Mouse (Mus musculus): ENCODE data around the gene Mipol1.

Mipol1 gene

GRCm38 (mm10) chr12:57514552-57514951, 284.3 kb downstream of the Mipol1 start:
- DNase-seq (ENCODE audit: low read depth, low spot score): no peak

GRCm38 (mm10) chr12:57515702-57516377, 285.6 kb downstream of the Mipol1 start:
- no peak for DNase-seq (ENCODE audit: low read depth, low spot score)

- DNase-seq (ENCODE audit: low read depth, low spot score): no peak
Measured at GRCm38 (mm10) chr12:57528335-57528734, 298.1 kb downstream of the Mipol1 start.

GRCm38 (mm10) chr12:57530474-57530873, 300.2 kb downstream of the Mipol1 start:
- DNase-seq (ENCODE audit: low read depth, low spot score): no peak

- DNase-seq (ENCODE audit: low read depth, low spot score): no peak
Measured at GRCm38 (mm10) chr12:57534517-57534878, 304.3 kb downstream of the Mipol1 start.

GRCm38 (mm10) chr12:57534879-57535611, 304.8 kb downstream of the Mipol1 start:
- DNase-seq (ENCODE audit: low read depth, low spot score): no peak

GRCm38 (mm10) chr12:57536056-57536908, 306.1 kb downstream of the Mipol1 start:
- DNase-seq (ENCODE audit: low read depth, low spot score): no peak

- DNase-seq (ENCODE audit: low read depth, low spot score): no peak
Measured at GRCm38 (mm10) chr12:57536909-57537670, 306.9 kb downstream of the Mipol1 start.

- DNase-seq (ENCODE audit: low read depth, low spot score): no peak
Measured at GRCm38 (mm10) chr12:57537791-57538587, 307.8 kb downstream of the Mipol1 start.

- DNase-seq (ENCODE audit: low read depth, low spot score): no peak
Measured at GRCm38 (mm10) chr12:57538588-57539550, 308.6 kb downstream of the Mipol1 start.

GRCm38 (mm10) chr12:57539551-57539985, 309.3 kb downstream of the Mipol1 start:
- no peak for DNase-seq (ENCODE audit: low read depth, low spot score)

- DNase-seq (ENCODE audit: low read depth, low spot score): no peak
Measured at GRCm38 (mm10) chr12:57541118-57541517, 310.9 kb downstream of the Mipol1 start.

- DNase-seq (ENCODE audit: low read depth, low spot score): no peak
Measured at GRCm38 (mm10) chr12:57541931-57542745, 311.9 kb downstream of the Mipol1 start.

- DNase-seq (ENCODE audit: low read depth, low spot score): no peak
Measured at GRCm38 (mm10) chr12:57542746-57543626, 312.8 kb downstream of the Mipol1 start.

GRCm38 (mm10) chr12:57543627-57543991, 313.4 kb downstream of the Mipol1 start:
- DNase-seq (ENCODE audit: low read depth, low spot score): no peak

GRCm38 (mm10) chr12:57544641-57545370, 314.6 kb downstream of the Mipol1 start:
- peak; percentile 35 for DNase-seq (ENCODE audit: low read depth, low spot score)

Measured in brain, adult 2 months (tissue).